Mouse (Mus musculus) megakaryocyte, embryonic 14.5 days (primary cell): Measurements from ENCODE around the gene Lmod1.

Source experiments
- FLI1 ChIP-seq: IDR thresholded peaks from 2 replicates; pipeline ENCODE4 v1.6.1; 2012; ENCODE audit warnings: low read length, inconsistent platforms, mixed read lengths
- GATA1 ChIP-seq: IDR thresholded peaks from 3 replicates; pipeline ENCODE4 v1.6.1; 2012; ENCODE audit warnings: mixed read lengths, low read length, inconsistent platforms, borderline replicate concordance

DNA sequence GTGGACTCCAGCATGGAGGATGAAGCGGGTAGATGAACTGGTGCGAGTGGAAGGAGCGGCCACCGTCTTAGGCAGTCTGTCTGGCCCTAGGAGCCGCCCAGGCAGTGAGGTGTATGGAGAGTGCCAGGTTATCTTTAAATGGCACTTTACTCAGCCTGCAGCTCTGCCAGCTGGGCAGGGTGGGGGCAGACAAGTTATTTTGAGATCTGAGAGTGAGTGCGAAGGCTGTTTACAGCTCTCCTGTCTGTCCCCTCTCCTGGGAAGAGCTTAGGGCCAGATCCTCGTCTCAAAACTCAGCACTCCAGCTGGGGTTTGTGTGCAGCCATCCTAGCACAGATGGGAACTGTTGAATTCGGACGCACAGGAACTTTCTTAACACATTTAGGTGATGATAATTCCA is 54.0 kb downstream of the Lmod1 start:
- TF ChIP-seq GATA1 (no peak), FLI1 (no peak)
